Mouse (Mus musculus) yolk sac, embryonic 10.5 days (tissue): Measurements from ENCODE around the gene Syt1.

Experiments
- DNase-seq: peaks from one replicate; pipeline ENCODE4 v3.0.0-alpha.2; 2017; ENCODE audit warnings: low spot score

Gene Syt1

DNA sequence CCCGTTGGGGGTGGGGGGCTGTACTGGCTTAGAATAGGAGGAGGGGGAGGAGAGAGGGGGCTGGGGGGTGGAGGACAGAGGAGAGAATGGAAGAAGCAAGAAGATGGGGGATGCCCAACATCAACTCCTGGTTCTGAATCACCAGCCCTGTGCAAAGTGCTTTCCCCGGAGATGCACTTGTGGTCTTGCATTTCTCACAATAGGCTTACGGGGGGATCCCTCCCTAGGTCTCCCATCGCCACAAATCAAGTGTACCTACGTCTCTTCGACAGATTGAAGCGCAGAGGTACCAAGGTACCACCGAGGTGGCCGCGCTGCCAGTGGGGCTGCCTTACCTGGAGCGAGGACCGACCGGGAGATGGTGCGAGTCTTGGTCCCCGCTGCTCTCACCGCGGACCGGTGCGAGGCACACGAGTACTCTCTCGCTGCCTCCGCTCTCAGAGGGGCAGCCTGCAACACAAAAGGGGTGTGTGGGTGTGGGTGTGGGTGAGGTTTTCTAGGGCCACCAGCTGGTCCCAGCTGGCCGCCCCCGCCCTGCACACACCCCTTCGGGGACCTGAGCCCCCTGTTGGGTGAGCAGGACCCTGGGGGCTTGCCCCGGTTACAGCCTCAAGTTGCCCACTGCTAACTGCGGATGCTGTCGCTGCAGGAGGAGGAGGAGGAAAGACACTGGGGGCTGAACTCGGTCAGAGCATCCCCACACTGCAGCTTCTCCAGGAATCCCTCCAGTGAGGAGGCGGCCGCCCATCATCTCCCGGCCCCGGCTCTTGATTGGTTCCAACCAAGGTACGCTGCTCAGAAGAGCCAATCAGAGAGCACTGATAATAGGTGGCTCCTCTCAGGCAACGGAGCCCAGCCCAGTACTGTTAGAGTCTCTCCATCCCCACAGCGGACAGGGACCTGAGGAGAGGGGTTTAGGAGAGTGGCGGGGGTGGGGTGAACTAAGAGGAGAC lies at the start of gene Syt1:
TSS of gene Syt1 (minus strand) at position 742 of the 953 bp plus-strand sequence.
- DNase-seq: peak; percentile 32

DNA sequence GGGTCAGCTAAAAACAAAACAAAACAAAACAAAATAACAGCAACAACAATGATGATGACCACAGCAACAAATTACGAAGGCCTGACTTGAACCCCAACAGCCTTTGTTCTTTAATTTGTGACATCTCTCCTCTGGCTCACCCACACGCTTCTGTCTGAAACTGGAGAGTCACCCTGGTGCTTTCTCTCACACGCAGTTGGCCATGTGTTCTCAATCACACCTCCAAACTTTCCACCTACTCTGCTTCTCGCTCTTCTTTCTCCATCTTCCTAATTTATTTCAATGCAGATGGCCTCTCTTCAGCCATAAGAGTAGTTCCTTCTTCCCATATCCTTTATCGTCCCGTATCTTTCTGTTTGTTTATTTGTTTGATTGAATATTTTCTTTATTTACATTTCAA lies 45.7 kb upstream of the Syt1 start:
- no peak for DNase-seq

DNA sequence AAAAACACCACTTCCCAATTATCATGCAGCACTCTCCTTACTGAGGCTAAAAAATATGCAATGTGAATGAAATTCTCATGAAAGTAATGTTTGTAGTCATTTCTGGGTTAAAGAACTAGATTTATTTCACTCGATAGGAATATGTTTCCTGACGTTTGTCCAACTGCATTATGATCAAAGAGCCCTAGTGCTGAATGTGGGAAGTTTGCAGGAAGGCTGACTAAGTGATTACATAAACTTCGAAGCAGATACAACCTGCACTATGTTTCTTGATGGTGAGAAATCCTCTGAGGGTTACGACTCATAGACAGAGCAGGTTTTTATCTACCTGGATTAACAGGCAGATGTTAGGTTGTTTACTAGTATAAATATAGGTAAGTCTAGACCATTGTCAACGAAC lies 36.8 kb upstream of the Syt1 start:
- DNase-seq: no peak

DNA sequence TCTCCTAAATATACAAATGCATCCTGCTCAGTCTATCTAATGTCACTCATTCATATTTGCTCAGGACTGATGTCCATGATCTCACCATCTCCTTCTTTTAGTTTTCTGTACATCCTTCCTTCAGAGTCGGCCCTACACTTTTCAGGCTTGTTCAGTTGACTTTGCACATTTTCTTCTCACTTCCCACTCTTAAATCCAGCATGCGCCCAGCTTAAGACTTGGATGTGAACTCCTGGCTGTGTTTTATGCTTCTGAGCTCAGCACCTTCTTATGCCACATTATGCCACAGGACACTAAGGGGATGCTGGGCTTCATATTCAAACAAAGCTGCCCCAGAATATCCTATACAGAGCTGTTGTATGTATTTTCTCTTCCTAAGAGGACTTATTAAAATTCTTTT lies 36.2 kb upstream of the Syt1 start:
- DNase-seq: no peak

DNA sequence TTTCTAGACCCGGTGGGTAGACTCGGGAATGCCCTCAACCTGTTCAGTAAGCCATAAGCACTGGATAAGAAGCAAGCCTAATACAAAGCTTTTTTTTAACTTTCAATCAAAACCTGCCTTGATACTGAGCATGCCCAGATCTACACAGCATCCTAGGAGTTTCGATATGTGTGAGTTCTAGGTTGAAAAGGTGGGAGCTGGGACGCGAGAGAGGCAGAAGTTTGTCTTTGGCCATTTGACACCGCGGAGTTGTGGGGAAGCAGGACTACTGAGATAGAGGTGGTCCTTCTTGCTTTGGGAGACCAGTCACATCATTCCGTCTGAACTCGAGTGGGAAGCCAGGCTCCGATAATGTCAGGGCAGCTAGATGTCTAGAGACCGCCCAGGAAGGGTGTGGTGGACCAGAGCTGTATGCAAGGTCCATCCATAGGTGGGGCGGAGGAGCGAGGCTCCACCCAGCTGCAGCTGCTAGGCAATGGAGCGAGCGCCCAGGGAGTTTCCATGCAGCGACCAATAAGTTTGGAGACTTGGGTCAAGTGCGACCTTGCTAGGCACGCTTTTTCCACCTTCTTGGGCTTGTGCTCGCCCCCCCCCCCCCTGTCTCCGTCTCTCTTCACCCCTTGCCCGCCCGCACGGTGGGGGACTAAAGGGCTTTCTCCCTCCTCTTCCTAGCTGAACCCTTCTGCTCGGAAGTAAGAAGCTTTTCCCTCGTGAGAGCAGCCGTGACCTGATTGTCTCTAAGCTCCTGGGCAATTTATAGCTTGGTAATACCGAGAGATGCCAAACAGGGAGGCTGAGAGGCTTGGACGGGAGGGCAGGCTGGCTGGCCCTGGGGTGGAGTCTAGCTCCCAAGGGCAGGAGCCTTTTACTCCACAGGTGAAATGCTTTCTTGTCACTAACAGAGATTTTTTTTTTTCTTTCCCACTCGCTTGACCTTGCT lies 714 bp upstream of the Syt1 start:
- DNase-seq: peak; percentile 17

DNA sequence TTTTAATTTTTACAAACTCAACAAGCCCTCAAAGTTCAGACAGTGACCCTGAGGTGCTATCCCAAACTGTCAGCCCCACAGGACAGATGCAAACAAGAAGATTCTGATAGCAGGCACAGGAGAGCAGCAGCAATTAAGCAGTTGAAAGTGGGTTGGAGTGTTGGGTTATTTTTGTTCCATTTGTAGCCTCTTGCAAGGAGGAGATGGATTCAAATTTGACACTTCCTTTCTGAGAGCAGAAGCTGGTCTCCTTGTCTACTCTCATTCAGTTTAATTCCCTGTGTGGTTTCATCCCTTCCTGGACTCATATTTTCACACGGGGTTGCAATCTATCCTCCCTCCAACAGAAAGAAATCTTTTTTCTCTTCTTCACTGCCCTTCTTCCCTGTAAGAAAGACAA lies 951 bp downstream of the Syt1 start:
- no peak for DNase-seq

DNA sequence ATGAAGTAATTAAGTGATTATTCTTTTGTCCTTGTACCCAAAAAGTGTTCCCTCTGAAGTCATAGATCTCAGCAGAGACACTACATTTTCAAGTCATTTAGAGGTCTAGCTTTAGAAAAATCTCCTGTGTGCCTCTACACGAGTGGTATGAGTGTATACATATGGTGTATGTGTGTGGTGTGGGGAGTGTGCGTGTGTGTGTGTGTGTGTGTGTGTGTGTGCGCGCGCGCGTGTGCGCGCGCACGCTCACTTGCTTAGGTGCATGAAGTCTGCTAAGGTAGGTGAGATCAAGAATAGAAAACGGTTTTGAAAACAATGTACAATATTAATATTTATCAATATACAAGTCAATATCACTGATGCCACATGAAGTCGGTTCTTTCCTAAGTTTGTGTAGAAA lies 2.3 kb downstream of the Syt1 start:
- no peak for DNase-seq

DNA sequence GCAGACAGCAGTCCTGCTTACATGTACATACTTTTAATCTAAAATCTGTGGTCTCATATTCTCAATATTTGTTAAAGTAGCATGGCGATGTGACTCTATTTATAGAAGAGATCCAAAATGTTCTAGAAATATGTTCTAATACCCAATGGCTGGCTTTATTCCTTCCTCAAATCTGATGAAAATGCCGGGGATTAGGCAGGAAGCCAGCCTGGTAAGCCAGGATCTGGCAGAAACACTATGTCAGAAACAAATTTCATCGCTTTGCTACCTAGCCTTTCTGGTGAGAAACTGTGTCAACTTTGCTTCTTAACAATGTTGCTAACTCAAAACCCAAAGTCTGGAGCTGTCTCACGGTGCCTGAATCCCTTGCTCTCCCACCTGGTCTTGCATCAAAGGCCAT lies 7.3 kb downstream of the Syt1 start:
- no peak for DNase-seq

DNA sequence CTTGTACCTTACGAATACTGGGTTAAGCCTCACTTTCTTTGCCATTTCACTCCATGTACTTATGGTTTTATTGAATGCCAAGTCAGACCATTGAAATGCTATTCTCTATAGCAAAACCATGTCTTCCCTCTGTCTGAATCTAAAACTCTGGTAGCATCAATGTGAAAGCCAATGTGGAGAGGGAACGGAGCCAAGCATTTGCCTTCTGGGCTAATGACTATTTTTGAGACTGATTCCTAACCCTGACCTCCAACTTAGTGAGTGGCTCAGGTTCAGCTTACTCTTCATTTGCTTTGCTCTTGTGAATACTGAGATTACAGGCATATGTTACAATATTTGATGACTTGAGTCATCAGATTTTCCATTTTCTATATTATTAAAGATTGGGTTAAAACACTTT lies 23.5 kb downstream of the Syt1 start:
- DNase-seq: no peak

DNA sequence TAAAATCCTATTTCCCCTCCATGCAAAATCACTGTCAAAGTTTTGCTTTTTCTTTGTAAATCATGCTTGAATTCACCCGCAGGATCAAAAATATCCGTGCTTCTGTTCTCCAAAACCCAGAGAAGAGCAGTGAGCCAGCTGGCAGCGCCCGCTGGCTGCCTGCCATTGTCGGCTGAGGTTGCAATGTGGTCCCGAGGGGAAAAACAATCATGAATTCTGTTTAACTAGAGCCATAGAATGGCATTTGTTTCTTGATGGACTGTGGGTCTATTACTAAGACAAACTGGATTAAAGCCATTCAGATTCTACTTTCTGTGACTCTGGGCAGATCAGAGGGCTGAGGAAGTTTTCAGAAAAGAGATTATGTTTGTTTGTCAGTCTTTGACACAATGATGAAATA lies 31.1 kb downstream of the Syt1 start:
- DNase-seq: no peak

DNA sequence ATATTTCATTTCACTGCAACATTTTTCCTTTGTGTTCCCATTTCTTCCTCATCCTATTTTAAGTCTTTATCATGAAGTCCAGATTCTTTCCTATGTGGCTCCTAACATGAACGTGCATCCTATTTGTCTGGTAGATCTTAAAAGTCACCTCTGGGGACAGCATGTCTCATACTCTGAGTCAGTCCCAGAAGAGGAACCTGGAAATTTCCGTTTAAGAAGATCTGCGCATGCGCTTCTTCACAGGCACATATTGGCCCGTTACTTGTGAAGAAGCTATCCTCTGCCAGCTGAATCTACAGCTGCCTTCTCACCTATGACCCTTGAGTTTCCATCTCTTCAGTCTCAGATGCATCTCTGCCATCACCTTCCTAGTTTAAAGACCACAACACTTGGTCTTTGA lies 55.8 kb downstream of the Syt1 start:
- DNase-seq: no peak

DNA sequence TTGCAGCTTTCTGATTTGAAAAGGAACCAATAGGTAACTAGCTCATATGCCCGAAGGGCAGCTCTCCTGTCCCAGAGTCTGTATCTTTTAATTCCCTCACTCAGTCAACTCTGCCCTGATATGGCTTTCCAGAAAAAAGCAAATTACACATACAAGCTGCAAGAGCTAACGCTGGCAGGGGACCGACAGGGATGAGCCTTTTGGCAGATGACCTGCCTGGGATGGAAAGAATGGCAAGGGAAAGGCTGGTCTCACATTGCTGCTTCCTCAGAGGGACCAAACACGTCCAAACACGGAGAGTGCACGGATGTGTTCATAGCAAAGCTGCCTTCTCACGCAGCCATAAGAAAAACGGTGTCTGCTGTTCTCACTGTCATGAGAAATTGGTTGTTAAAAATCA lies 58.6 kb downstream of the Syt1 start:
- DNase-seq: no peak

DNA sequence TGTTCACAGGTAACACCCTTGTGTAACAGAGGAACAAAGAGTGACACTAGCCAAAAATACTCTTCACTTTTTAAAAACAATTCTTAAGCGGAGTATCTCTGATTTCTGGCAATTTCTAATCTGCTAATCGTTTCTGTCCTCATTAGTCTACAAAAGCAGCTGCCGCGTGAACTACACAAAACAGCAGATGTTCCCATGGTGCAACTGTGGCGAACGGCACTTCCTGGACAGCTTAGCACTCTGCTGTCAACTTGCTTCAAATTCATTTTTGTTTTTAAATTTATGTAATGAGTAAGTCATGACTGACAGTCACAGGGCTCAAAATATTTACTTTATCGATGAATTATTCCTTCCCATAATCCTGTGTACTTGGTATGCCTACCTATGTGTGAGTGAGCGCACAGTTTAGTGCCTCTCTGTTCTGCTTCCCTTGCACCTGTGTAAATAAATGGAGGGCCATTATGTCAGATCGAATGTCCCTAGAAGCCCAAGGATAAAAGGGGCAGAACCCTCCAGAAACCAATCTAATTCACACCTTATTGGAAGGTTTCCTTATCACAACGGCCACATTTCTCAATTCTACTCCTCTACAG lies 73.8 kb downstream of the Syt1 start:
- no peak for DNase-seq

DNA sequence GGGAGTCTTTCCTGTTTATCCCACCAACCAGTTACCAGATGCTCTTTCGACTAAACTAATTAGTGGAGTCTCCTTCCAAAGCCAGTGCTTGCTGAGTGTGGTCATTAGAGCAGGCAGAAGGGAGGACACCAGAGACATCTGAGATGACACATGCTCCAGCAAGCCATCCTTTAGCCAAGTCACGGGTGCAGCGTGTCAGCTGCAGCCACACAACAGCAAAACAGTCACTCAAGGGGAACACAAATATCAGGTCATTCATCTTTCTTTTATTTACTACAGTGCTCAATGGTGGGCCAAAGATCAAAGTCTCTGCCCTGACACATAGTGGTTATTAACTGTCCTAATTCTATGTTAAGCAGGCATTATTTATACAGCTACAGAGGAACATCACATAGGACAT lies 80.5 kb downstream of the Syt1 start:
- DNase-seq: no peak

DNA sequence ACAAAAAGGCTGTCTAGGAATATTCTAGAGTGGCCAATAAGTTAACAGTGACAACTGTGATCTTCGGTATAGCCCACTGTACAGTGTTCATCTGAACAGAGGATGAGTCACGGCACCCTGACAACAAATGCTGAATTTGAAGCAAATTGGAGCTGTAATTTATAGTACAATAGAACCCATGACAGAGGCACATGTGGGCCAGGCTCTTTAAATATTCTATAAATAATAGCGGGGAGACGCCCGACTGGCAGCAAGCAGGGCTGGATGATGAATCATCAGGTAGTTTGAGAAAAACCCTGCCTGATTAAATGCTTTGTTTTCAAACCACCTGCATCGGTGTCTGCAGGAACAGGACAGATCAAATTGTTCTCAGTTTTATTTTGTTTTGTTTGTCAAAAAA lies 81.1 kb downstream of the Syt1 start:
- DNase-seq: no peak

DNA sequence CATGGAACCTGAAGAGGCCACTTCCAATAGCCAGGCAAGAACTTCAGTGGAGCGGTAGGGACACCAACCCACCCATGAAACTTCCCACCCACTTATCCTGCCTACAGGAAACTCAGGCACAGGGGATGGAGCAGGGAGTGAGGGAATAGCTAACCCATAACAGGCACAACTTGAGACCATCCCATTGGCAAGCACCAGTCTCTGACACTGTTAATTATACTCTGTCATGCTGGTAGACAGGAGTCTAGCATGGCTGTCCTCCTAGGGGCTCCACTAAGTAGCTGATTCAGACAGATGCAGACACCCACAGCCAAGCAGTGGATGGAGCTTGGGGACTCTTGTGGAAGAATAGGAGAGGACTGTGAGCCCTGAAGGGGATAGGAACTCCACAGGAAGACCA lies 105.5 kb downstream of the Syt1 start:
- DNase-seq: no peak

DNA sequence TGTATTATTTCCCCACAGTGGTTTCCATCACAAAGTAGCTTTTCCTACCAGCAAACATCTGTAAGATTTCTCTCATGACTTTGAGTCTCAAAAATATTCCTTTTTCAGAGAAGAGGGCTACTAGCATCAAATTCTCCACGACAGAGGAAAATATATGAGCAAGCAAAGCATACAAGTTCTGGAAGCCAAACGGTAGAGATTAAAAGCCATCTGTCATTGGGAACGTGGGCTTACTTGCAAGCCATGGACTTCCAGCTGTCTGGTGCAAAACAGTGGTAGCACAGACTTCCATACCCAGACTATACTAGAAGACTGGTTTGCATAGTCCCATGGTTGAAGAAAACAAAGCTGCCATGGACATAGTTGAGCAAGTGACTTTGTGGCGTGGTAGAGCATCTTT lies 106.4 kb downstream of the Syt1 start:
- no peak for DNase-seq

DNA sequence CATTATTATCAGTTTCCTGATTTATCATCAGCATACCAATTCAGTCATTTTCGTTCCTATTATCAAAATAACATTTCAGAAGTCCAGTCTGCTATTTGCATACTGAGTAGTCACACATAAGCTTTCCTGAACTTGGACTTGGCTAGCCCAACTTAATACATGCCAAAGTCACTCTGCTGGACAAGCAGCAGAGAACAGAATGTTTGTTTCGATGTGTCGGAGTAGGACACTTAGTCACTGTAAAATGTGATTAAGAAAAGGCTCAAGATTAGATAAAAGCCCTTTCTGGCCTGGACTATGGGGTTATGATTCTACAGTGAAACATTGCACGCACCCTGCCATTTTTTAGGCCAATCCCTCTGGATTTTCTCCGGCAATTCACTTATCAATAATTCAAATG lies 114.3 kb downstream of the Syt1 start:
- DNase-seq: no peak

DNA sequence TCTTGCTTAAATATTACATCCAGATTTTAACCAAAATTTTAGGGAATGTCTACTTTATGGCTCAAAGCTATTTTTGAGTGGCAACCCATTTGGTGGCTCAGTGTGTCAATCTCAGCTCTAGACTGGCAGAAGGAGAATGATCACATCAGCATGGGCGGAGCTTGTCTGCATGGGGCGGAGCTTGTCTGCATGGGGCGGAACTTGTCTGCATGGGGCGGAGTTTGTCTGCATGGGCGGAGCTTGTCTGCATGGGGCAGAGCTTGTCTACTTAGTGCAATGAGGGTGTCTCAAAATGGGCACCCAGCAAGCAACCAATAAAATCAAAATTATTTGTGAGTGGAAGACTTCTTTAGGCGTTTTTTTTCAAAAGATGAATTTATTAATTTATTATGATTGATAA lies 117.5 kb downstream of the Syt1 start:
- no peak for DNase-seq

DNA sequence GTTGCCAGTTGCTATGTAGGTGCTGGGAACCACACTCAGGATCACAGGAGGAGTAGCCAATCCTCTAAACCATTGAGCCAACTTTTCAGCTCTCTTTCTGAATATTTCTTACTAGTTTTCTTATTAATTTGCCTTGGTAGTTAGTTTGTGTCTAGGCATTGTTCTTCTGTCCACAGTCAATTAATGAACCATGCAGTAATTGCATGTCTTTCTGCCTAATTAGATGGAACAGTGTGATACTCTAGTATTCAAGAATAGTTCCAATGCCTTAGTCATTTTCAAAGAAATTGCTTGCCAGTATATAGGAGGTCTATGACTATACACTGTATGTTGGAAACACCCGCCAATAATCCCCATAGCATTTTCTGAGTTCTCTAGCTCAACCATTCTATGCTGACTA lies 118.3 kb downstream of the Syt1 start:
- no peak for DNase-seq

DNA sequence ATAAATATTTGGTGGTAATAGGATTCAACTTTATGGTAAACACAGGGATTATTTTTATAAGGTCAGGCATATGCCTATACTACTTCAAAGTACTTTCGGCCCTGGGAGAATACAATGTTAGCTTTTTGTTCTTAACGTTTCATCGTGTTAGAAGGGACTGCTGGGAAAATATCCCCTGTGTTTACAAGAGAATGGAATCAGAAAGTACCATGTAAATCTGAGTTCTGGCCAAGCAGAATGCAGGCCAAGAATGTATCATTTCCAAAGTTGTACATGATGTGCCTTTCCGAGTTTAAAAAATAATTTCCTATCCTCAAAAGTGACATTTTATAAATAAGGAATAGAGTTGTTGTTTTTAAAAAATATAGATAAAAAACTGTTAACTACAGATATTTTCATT lies 121.7 kb downstream of the Syt1 start:
- no peak for DNase-seq

DNA sequence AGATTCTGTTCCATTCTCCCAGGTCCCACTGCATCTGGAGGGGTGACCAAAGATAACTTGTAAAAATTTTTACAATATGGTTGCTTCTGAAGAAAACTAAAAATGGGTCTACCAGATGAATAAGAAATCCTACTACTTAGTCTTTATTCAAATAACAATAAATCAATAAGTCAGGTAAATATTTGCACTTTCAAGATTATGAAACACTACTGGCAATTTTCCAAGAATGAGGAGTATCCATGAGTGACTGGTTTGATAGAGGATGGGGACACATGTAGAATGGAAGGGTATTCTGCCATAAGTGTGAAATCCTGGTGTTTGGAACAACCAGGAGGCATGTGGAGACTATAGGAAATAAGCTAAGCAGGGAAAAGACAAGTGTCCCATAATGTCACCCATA lies 124.0 kb downstream of the Syt1 start:
- no peak for DNase-seq

DNA sequence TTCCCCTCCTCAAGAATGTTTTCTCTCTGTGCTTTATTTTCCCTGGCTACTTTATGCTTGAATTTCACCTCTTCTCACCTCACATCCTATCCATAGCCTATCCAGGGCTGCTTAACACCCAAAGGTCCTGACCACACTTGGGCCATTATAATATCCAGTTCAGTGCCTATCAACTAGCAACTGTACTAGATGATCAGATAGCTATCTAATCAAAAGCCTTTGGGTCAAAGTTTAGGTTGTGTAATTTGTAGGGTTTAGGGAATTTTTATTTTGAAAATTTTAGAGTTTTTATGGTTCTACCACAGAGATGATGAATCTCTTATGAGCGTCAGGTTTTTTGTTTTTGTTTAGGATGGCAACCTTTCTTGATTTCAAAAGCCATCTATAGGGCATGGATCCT lies 125.0 kb downstream of the Syt1 start:
- no peak for DNase-seq
